Mouse (Mus musculus) erythroblast, adult 5-6 weeks (primary cell): Measurements from ENCODE around the gene Dll3. TPM values are rescaled to one million over a fixed set of nuclear protein-coding genes. Genes with fewer than 3 reads are reported as not detected.
A peak's percentile ranks its signal among the peaks of the same experiment; 100 is the strongest.

ENCODE experiments used
- ATAC-seq: replicated peaks from 2 replicates; pipeline ENCODE4 v1.8.0; 2016; ENCODE audit warnings: moderate number of reproducible peaks, mild to moderate bottlenecking, moderate TSS enrichment, inconsistent platforms; ENCODE audit not compliant: poor library complexity, low FRiP score, severe bottlenecking
- total RNA-seq, 2 experiments: library from RNA; stranded (forward) in 1 of 2; stranded (reverse) in 1 of 2; fragments of 150-400 nt in 1 of 2; fragments of 200-764, 138-1000 nt in 1 of 2; gene quantifications; 2 replicates each; pipeline versions ENCODE4 v1.2.3 to v1.2.4; 2015 to 2017; ENCODE audit warnings: low replicate concordance in 2 of 2

Dll3 gene
- total RNA-seq, 2 experiments from 2014 or later = not detected

DNA sequence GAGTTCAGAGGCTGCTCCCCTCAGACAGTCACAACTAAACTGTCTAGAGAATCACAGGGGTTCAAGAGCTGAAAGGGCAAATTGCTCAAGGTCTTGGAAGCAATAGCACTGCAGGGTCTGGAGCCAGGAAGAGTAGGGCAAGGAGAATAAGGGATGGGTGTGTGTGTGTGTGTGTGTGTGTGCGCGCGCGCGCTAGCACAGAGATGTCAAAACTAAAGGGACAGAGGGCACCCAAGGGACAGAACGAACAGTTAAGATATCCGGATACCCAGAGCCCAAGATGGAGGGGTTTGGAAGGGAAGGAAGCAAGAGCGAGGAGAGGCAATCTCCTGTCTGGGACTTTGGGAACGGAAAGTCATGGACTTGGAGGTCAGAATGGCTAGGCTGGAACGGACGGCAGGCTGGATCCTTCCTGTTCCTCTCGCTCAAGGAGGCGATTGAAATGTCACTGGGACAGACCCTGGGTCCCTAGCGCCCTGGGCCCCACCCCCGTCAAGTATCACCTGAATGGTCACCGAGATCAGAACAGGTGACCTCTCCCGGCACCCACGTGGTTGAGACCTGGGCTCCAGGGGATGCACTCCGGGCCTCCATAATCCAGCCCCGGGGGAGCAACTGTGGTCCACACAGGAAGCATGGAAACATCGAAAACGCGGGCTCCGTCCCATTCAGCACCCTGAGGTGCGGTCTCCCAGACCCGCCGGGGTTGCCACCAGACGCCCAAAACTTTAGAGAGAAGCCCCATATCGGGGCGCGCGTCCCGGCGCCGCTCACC, 9.3 kb upstream of the Dll3 start:
- 0 out of 2 replicates have a peak, but pooled peaks have one; percentile 2 for ATAC-seq

- ATAC-seq = no peak
Observed at GRCm38 (mm10) chr7:28309737-28310136, 7.7 kb upstream of the Dll3 start.

- ATAC-seq = no peak
Observed at GRCm38 (mm10) chr7:28306216-28306615, 4.2 kb upstream of the Dll3 start.

- no peak for ATAC-seq
Observed at GRCm38 (mm10) chr7:28305641-28306040, 3.6 kb upstream of the Dll3 start.

DNA sequence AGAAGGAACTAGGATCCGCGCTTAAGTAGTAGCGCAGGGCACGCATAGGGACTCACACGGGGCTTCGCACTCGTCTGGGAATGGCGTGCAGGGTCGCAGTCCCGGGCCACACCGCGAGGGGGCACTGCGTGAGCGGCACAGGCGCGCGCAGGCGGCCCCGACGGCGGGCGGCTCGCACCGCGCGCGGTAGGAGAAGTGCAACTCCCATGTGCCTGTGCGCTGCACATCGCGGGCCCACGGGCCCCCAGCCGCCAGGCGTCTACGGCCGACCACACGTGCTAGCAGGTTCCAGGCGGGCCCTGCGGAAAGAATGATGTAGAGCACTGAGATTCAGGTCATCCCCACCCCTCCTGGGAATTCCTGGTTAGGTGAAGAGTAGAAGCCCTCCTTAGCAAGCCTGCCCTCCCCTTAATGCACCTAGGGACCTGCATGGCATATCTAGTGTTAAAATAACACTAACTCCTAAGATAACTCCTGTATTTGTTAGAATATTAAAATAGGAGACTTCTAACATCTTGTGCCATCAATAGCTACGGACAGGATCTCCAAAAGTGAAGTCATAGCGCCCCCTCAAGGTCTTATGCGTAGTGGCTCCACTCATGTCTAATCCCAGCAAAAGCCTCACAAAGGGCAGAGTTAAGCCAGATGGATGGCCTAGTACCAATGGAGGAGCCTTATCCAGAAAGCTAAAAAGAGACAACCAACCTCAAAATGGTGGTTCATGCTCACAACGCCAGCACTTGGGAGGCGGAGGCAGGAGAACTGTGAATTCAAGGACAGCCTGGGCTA, 3.0 kb downstream of the Dll3 start:
- no peak for ATAC-seq

DNA sequence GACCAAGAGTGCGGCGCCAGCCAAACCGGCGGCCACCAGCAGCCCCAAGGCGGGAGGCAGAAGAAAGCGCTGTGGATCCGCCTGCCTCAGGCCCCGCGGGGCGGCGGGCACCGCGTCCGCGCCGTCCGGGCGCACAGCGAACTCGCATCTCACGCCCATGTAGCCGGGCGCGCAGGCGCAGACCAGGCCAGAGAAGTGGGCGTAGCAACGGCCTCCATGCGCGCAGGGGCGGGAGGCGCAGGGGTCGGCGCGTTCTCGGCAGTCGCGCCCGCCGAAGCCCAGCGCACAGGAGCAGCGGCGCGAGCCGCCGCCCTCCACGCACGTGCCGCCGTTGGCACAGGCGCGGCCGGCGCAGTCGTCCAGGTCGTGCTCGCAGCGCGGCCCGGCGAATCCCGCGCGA, 7.6 kb downstream of the Dll3 start:
- no peak for ATAC-seq

DNA sequence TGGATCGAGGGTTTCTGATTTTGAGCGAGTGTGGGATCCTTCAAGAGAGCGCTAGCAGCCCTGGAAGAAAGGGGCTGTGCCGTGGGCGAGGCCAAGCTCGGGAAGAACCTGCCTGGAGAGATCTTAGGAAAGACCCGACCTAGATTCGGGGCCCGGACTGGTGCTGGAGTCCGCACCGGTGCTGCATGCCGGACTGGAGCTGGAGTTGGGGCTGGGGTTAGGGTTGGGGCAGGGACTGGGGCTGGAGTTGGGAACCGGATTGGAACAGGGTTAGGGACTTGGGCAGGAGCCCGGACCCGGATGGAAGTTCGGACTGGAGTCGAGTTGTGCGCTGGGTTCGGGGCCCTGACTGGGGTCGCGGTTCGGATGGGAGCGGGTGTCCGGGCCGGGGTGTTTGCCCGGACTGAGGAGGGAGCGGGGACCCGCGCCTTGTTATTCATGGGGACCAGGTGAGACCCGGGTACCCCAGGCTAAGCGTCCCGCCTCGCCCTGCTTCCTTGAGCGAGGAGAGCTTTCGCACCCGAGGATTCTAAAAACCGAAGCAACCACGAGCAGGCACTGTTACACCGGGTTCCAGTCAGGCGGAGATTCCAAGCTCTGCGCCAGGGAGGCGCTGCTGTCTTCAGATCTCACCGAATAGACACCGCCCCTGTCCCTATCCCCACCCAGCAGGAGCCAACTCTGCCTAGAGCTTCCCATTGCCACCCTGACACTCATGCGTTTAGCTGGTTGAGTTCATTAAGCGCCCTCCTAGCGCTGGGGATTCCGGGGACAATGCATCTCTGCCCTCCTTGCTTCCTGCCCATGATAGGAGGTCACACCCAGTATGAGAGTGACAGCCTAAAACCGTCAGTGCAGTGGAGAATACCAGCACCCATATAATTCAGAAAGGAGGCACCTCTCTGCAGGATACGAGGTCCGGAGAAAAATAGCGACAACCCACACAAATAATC, 11.1 kb downstream of the Dll3 start, which contains the start of gene Selenov:
TSS of gene Selenov (minus strand) at position 549 of the 953 bp plus-strand sequence.
- ATAC-seq = no peak

GRCm38 (mm10) chr7:28290165-28290564, 11.9 kb downstream of the Dll3 start:
- ATAC-seq = no peak

DNA sequence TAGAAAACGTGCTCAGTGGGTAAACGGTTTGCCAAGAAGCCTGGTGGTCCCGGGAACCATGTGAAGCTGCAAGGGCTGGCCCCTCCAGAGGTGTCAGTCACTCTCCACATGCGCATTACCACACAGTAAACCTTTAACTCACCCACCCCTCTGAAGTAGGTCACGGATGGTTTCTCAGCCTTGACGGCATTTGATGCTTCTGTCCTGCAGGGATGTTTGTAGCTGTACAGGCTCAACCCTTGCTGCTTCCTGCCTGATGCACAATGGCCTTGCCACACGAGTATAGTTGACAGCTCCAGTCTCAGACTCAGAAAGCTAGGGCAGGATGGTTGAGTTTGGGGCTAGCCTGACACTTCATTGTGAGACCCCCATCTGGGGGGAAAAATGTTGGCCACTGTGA, 21.4 kb downstream of the Dll3 start:
- ATAC-seq = no peak

GRCm38 (mm10) chr7:28278279-28278652, 23.8 kb downstream of the Dll3 start:
- ATAC-seq = no peak

DNA sequence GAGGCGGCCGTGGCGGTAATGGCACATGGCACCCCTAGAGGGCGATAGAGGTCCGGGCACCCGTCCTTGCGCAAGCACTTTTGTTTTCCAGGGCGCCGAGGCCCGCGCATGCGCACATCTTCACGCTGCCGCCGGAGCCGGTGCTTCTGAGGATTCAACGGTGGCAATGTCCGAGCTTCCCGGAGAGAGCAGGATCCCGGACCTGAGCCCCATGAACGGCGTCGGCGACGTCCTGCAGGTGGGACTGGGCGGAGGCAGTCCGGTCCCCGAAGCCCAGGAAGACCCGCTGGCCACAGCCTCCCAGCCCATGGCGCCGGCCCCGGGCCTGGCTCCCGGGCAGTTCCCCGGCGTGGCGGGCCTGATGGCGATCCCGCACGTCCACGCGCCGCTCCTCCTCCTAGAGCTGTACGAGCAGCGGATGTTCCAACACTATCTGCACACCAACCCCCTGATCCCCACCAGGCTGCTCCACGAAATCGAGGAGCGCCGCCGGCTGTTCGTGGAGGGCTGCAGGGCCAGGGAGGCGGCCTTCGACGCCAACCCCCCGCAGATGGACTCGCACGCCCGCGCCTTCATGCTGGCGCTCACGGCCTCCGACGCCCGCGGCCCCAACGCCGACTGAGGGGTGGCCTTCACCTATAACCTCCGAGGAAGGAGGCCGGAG, 24.3 kb downstream of the Dll3 start, which contains the start of gene Eid2b:
TSS of gene Eid2b (plus strand) at position 125 of the 664 bp plus-strand sequence.
- peak; percentile 95 for ATAC-seq

DNA sequence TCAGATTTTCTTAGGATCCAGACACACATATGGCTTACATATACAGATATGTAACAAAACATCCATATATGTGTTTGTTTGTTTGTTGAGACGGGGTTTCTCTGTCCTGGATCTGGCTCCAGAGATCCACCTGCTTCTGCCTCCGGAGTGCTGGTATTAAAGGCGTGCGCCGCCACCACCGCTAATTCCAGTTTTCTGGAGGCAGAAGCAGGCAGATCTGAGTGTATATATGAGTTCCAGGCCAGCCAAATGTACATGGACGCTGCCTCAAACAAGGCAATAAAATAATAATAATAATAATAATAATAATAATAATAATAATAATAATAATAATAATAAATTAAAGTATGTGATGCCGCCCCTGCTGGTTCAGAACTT, 24.8 kb downstream of the Dll3 start:
- no peak for ATAC-seq

- ATAC-seq = no peak
Observed at GRCm38 (mm10) chr7:28271761-28272160, 30.3 kb downstream of the Dll3 start.

DNA sequence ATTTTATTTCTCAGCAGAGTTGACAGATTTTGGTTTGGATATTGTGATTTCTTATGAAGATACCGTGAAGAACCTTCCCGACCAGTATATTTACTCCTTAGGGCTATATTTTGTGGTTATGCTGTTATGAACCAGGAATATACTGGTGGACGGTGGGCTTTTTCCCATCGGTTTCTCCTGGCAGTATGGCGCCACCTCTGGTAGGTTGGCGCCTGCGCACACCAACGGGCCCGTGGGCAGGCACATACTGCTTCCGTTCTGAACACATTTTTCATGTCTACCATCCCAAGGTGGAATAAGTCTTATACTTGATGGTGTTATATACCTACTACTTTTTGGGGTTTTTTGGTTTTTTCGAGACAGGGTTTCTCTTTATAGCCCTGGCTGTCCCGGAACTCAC, 32.7 kb downstream of the Dll3 start:
- no peak for ATAC-seq

- no peak for ATAC-seq
Observed at GRCm38 (mm10) chr7:28268576-28268975, 33.5 kb downstream of the Dll3 start.

DNA sequence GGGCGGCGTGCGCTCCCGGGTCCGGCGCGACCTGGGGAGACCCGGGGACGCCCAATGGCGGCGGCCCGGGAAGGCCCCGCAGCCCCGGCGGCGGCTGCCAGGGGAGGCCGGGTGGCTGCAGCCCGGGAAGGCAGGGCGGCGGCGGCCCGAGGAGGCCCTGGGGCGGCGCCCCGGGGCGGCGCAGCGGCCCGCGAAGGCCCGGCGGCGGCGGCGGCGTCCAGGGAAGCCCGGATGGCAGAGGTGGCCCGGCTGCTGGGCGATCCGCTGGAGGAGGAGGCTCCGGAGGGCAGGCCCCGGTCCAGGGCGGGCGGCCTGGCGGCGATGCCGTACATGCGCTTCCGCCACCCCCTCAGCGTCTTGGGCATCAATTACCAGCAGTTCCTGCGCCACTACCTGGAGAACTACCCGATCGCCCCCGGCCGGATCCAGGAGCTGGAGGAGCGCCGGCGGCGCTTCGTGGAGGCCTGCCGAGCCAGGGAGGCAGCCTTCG, 34.0 kb downstream of the Dll3 start:
- no peak for ATAC-seq

GRCm38 (mm10) chr7:28267129-28268041, 34.7 kb downstream of the Dll3 start, which contains the start of gene Eid2:
Eid2 (plus strand) TSS chr7:28267881.
- ATAC-seq = no peak

- ATAC-seq = no peak
Observed at GRCm38 (mm10) chr7:28265391-28265790, 36.6 kb downstream of the Dll3 start.
